Mouse (Mus musculus): ENCODE data around the gene Itgb1bp1.

Gene Itgb1bp1

DNA sequence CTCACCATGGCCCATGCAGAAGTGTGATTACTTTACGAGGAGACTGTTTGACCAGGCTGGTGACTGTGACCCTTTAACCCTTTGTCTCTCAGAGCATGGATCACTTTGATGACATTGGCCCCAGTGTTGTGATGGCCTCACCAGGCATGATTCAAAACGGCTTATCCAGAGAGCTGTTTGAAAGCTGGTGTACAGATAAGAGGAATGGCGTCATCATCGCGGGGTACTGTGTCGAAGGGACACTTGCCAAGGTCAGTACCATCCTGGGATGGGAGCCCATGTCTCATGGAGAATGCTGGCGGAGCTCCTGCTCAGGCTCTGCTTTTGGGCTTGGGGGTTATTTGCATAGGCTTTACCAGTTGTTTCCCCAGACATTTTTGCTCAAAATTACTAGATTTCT lies 15.2 kb upstream of the Itgb1bp1 start:
- DNase-seq (ENCODE audit: low read depth, low spot score), result no peak

DNA sequence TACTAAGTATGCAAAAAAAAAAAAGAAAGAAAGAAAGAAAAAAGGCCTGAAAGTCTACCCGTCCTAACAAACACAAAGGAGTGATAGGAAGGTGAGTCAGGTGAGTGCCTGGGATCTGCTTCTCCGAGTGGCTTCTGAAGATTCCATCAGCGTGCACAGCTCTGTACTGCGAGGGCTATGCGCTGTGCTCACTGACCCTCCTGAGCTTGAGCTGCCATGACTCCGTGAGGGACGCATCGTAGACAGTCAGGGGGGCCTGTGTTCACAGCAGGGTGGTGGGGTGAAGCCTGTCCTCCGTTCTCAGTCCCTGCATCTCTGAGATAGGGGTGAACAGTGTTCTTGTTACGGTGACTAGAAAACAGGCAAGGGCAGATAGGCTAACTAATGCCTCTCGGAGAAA lies 12.8 kb upstream of the Itgb1bp1 start:
- DNase-seq (ENCODE audit: low read depth, low spot score), result no peak

DNA sequence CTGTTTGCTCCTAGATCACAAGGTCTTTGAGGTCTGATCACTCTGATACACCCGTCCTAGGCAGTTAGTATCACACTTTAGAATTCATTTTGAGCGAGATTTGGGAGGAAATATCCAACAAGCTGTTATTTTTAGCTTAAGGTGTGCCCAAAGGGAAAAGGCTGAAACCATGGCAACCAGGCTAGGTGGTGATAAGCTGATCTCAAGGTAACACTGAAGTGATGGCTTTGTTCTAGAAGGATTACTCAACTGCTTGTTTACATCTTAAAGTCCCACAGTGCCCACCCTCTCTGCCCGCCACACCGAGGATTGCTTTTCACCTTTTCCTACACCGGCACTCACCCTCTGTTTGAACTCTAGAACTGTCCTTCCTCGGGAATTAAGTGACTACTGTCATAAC lies 3.6 kb upstream of the Itgb1bp1 start:
- no peak for DNase-seq (ENCODE audit: low read depth, low spot score)

DNA sequence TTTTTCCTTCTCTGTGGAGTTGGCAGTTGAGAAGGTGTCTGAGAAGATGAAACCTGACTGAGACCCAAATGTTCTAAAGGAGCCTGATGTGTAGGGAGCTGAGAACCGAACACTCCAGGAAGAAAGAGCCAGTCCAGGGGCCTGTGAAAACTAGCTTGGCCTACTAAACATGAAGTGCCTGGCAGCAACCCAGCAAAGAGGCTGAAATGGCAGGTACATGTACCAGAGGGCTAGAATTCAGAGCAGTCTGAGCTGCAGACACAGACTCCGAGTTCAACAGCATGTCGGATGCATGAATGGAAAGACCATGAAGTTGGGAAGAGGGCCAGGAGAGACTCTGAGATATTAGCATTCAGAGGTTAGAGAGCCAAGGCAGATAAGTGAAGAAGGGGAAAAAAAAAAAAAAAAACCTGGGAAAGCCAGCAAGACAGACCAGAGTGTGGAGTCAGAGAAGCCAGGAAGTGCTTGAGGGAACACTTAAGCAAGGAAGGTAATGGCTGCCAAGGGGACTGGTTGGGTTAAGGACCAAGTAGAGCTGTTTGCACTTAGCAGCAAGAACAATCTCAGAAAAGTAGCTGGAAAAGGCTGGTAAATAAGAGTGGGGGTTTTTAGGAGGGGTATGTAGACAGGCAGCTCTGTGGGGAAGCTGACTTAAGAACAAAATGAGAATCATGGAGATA lies 2.8 kb upstream of the Itgb1bp1 start:
- DNase-seq (ENCODE audit: low read depth, low spot score), result no peak

- DNase-seq (ENCODE audit: low read depth, low spot score), result peak; percentile 12
These were observed 897 bp upstream of the Itgb1bp1 start for GRCm38 (mm10) chr12:21286712-21287650.

- peak; percentile 67 for DNase-seq (ENCODE audit: low read depth, low spot score)
These were observed 409 bp downstream of the Itgb1bp1 start for GRCm38 (mm10) chr12:21285508-21286242.

- no peak for DNase-seq (ENCODE audit: low read depth, low spot score)
These were observed 1.2 kb downstream of the Itgb1bp1 start, which contains the start of gene Cpsf3 for GRCm38 (mm10) chr12:21284761-21285441. TSS of gene Cpsf3 (plus strand) at chr12:21285391.

GRCm38 (mm10) chr12:21277352-21277864 lies 8.7 kb downstream of the Itgb1bp1 start:
- DNase-seq (ENCODE audit: low read depth, low spot score), result no peak

DNA sequence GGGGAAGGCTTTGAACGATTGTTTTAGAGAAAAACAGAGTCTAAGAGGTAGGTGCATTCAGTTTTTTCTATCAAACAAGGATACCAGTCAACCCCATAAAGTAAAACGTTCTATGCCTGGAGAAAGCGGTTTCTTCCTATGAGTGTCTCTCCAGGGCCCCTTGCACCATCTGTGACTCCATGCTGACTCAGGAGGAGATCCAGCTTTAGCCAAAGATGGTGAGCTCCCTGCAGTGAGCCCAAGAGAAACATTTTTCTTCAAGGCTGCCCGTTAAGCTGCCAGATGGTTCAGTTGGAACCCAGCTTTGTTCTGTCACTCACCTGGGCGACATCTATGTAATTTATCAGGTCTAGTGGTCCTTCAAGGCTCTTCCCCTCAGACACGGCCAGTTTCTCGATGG lies 11.6 kb downstream of the Itgb1bp1 start:
- DNase-seq (ENCODE audit: low read depth, low spot score), result no peak

- DNase-seq (ENCODE audit: low read depth, low spot score), result no peak
These were observed 17.9 kb downstream of the Itgb1bp1 start for GRCm38 (mm10) chr12:21268083-21268616.

DNA sequence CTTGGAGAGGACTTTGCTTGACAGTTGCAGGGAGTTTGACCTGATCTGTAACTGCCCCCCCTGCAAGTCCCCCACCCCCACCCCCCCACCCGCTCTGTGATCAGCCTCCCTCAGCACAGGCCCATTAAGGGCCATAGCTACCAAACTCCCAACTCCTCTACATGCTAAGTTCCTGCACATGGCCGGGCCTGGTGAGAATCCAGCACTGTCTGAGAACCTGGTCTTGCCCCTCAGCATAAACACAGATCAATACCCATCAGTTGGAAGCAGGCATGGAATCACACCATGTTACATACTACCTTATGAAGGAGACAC lies 19.3 kb downstream of the Itgb1bp1 start:
- no peak for DNase-seq (ENCODE audit: low read depth, low spot score)

GRCm38 (mm10) chr12:21265946-21266783 lies 19.9 kb downstream of the Itgb1bp1 start:
- peak; percentile 61 for DNase-seq (ENCODE audit: low read depth, low spot score)

DNA sequence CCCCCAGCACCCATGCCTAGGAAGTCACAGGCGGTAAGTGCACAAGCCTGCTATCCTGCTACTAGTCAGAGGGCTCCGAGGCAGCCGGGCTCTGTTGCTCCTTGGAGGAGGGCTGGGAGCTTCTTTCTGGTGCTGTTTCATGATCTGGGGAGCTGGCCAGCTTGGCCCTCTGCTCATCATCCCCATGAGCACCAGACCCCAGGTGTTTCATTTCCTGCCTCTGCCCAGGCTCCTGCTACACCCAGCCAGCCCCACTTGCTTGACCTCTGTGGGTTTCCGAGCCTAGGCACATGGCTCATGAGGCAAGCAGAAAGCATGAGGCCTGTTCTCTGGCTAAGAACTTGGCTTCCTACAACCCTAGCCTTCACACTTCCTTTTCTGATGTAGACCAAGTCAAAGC lies 20.6 kb downstream of the Itgb1bp1 start:
- no peak for DNase-seq (ENCODE audit: low read depth, low spot score)

DNA sequence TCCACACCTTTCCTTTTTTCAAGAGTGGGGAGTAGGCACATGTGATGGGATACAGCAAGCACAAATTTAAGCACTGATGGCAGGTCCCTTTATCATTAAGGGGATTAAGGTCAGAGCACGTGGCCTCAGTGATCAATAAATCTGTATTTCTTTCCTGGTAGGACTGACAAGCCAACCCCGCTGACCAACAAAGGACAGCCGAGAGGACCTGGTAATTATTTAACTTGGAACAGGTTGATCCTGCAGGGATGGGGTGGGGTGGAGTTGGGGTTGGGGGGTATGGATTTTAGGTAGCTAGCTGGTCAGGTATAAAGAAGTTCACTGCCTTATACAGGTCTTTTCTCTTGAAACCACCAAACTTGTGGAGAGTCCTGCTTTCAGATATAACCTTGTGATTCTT lies 21.1 kb downstream of the Itgb1bp1 start:
- DNase-seq (ENCODE audit: low read depth, low spot score), result no peak

DNA sequence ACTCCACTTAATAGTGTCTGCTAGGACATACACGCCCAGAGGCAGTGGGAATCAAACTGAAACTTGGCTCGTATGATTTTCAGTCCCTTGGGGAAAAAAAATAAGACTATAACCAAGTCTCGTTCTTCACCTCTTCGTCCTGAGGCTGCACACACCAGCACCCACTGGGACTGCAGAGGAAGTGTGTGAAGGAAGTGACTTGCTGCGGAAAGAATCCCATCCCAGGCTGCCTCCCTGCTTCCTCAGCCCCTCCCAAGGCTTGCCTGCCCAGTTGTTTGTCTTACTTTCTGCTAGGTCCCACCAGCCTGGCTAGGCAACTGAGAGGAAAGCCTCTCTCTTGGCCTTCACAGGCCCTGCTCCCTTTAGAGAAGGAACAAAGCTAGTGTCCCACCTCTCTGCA lies 21.8 kb downstream of the Itgb1bp1 start:
- DNase-seq (ENCODE audit: low read depth, low spot score), result no peak

DNA sequence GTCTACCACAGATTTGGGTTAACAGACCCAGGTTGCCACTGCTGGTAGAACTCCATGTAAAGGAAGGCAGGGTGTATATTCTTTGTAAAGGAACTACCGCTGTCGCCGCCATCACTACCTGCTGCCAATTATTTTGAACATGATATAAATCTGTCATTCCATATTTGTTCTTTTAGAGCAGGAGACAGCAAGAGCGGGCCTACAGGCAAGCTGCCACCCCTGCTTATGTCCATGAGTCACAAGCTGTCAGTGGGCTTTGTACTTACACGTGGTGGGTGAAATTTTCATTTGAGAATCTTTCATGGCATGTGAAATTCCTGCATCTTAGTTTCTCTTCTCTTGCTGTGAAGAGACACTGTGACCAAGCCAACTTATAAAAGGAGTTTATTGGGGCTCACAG lies 22.8 kb downstream of the Itgb1bp1 start:
- no peak for DNase-seq (ENCODE audit: low read depth, low spot score)

GRCm38 (mm10) chr12:21261521-21261920 lies 24.6 kb downstream of the Itgb1bp1 start:
- DNase-seq (ENCODE audit: low read depth, low spot score), result no peak

- DNase-seq (ENCODE audit: low read depth, low spot score), result no peak
These were observed 25.4 kb downstream of the Itgb1bp1 start for GRCm38 (mm10) chr12:21260494-21261256.

DNA sequence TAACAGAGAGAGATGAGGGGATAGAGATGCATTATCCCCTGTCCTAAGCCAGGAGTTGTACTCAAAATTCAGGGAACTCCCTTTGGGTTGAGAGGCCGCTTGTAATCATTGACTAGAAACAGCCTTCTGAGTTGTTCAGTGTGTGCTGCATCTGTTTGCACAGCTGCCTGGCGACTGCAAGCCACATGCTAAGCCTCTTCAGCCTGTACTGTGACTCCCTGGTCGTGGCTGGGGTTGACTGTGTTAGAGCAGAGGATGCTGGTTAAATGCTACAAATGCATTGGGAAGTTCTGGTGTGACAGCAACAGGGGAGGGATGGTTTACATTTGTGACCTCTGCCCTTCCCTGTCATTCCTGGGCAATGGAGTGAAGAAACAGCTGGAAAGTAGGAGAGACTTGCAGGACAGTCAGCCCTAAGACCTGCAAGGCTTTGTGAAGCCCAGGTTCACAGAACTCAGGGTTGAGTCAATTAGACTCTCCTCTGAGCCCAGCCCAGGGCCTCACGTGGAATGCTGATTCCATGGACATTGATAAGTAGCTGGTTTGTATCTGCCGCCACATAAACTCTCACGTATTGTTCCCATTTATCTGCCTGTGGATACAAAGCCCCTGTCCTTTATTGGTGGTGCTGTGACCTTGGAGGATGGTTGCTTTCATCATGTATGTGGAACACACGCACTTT lies 38.2 kb downstream of the Itgb1bp1 start:
- DNase-seq (ENCODE audit: low read depth, low spot score), result peak; percentile 34
